Mouse (Mus musculus) heart, postnatal 0 days (tissue): ENCODE data around the gene Gm28043.

Experiments used
- CTCF ChIP-seq: IDR thresholded peaks from 2 replicates; pipeline ENCODE4 v1.5.1; 2016; ENCODE audit warnings: antibody characterized with exemption, control low read depth, low read depth
- EP300 ChIP-seq: IDR thresholded peaks from 2 replicates; pipeline ENCODE4 v1.6.1; 2016; ENCODE audit warnings: antibody characterized with exemption, low read depth

GRCm38 (mm10) chr17:29681669-29682068 lies 67.0 kb downstream of the Gm28043 start:
- no peak for TF ChIP-seq CTCF
- no peak for TF ChIP-seq EP300
